Mouse (Mus musculus): Measurements from ENCODE around the gene Rpl13a.
"Not testable (repeated sequence)": the region's sequence is repeated elsewhere in the genome, so short reads cannot be mapped to it uniquely, and the experiment has no call there.

The Rpl13a gene

DNA sequence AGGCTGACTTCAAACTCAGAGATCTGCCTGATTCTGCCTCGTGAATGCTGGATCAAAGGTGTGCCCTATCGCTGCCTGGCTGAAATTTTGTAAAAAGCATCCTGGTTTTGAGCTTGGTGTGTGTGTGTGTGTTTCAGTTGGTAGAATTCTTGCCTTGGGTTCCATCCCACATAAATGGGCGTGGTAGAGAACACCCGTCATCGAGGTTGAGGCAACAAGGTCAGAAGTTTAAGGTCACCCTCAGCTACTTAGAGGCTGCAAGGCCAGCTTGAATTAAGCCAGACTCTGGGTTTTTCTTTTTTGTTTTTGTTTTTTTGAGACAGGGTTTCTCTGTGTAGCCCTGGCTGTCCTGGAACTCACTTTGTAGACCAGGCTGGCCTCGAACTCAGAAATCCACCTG, 10.2 kb downstream of the Rpl13a start:
- DNase-seq (ENCODE audit: low read depth, low spot score): no peak

GRCm38 (mm10) chr7:45117566-45117965, 11.0 kb downstream of the Rpl13a start:
- DNase-seq (ENCODE audit: low read depth, low spot score): no peak

GRCm38 (mm10) chr7:45113476-45113875, 15.1 kb downstream of the Rpl13a start:
- no peak for DNase-seq (ENCODE audit: low read depth, low spot score)

DNA sequence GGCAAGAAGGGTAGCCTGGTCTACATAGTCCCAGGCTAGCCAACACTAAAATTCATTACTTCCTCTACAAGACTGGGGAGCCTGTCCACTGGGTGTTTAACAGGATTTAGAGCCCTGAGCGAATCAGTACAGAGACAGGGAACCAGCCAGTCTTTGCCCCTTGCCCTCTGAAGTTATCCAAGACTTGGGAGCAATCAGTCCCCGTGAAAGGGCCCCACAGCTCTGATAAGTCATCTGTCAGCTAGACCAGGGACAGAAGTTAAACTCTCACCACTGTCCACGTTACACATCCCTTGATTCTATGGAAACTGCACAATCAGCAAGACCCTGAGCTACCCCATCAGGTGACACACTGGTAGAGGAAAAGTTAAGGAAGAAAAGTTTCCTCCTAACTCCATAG, 16.0 kb downstream of the Rpl13a start:
- DNase-seq (ENCODE audit: low read depth, low spot score): no peak

GRCm38 (mm10) chr7:45111940-45112339, 16.6 kb downstream of the Rpl13a start:
- DNase-seq (ENCODE audit: low read depth, low spot score): no peak

DNA sequence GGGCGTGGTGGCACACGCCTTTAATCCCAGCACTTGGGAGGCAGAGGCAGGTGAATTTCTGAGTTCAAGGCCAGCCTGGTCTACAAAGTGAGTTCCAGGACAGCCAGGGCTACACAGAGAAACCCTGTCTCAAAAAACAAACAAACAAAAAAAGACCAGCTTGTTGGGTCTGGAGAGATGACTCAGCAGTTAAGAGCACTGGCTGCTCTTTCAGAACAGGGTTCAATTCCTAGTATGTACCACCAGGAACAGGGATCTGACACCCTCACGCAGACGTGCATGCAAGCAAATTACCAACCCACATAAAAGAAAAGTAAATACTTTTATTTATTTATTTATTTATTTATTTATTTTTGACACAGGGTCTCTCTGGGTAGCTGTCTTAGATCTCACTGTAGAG, 18.5 kb downstream of the Rpl13a start:
- not testable (repeated sequence) for DNase-seq (ENCODE audit: low read depth, low spot score)

DNA sequence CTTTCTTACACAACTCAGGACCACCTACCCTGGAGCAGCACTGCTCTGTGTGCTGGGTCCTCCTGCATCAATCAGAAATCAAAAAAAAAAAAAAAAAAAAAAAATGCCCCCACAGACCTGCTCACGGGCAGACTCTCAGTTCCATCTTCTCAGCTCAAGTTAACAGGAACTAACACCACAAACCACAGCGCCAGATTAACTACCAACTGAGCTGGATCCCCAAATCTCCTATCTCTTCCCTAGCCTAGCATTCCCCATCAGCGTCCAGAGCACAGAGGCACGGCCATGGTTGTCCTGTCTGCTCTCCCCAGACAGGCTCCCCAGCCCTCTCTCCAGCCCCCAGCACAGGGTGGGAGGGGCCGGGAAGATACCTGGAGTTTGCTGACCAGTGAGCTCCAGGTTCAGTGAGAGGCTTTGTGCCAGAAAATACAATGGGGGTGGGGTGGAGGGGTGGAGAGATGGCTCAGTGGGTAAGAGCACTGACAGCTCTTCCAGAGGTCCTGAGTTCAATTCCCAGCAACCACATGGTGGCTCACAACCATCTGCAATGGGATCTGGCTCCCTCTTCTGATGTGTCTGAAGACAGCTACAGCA, 21.4 kb downstream of the Rpl13a start:
- no peak for DNase-seq (ENCODE audit: low read depth, low spot score)

DNA sequence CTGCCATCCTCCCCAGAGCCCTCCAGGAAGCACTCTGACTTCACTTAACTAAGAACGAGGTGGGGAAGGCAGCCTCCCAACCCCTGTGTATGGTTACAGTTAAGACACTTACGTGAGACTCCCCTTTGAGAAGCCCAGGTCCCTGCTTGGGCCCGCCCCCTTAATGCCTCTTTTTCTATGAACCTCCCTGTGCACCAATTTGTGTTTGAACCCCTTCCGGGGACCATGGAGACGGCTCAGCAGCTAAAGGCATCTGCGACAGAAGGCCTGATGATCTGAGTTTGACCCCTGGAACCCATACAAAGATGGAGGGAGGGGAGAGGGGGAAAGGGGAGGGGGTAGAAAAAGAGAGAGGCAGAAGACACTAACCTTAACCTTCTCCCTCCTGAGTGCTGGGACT, 22.1 kb downstream of the Rpl13a start:
- no peak for DNase-seq (ENCODE audit: low read depth, low spot score)

DNA sequence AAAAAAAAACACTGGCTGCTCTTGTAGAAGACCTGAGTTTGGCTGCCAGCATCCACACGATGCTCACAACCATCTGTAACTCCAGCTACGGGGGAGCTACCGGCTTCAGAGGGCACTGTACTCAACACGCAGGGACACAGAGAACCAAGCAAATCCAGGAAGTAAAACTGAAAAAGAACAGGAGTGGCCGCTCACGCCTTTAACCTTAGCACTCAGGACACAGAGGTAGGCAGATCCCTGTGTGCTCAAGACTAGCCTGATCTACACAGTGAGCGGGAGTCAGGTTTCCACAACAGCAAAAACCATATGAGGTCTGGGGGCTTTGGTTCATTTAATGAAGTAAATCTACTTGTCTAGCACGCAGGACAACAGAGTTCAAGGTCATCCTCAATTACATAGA, 23.1 kb downstream of the Rpl13a start:
- no peak for DNase-seq (ENCODE audit: low read depth, low spot score)

- DNase-seq (ENCODE audit: low read depth, low spot score): no peak
These were observed 23.6 kb downstream of the Rpl13a start for GRCm38 (mm10) chr7:45104941-45105340.

DNA sequence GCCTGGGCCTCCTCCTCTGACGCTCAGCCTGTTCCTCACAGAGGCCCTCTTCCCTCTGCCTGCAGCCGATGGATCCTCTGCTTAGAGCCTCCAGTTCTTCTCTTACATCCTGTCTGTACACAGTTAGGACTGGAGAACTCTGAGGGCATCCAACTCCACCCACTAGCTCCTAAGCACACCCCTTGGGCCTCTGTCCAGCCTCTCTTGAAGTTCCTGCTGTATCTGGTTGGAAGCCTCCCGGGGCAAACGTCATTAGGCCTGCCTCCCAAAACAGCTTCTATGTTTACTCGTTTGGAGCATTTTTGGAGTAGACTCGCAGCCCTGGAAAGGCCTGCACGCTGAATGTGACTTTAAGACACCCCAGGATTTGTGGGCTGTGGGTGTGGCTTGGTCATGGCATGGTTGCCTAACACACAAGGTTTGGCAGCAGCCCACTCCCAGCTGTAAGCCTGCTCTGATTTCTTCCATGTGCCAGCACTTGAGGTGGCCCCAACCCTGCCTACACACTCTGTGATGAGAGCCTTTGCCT, 24.8 kb downstream of the Rpl13a start, which contains the start of gene Fcgrt:
TSS of gene Fcgrt (minus strand) at position 200 of the 529 bp plus-strand sequence.
- peak; percentile 44 for DNase-seq (ENCODE audit: low read depth, low spot score)

DNA sequence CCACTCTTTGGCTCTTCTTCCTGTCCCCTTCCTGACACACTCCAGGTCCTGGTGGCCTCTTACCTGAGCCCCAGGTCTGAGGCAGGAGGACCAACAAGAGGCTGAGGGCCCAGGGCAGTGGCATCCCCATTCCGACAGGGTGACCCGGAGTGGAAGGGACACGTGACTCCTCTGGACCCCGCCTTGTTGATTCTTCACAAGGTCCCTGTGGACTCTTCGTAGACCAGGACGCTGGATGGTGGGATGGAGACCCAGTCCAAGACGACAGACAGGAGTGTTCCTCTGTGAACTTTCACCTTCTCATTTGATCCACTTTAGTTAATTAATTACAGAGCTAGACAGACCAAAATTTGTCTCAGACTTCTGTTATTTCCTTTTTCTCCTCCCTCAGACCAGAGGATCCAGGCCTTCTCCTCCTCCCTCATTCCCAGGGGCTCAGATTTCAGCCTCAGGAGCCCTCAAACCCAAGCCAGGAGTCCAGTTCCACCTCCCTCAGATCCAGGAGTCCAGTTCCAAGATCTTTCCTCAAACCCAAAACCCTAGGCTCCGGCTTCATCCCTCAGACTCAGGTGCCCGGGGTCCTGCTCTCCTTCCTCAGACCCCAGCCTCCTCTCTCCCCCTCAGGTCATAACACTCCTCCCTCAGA, 25.5 kb downstream of the Rpl13a start:
- DNase-seq (ENCODE audit: low read depth, low spot score): no peak

GRCm38 (mm10) chr7:45102441-45102840, 26.1 kb downstream of the Rpl13a start:
- no peak for DNase-seq (ENCODE audit: low read depth, low spot score)

DNA sequence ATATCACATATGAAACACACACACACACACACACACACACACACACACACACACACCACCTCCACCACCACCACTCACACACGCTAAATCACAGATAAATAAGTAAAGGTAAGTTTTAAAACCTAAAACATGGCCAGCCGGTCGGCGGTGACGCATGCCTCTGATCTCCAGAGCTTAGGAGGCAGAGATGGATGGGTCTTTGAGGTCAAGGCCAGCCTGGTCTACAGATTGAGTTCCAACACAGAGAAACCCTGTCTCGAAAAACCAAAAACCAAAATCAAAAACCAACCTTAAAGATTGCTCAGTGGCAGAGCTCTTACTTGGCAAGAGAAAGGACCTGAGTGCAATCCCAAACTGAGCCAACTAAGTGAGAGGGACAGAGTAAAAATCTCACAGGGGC, 28.5 kb downstream of the Rpl13a start:
- DNase-seq (ENCODE audit: low read depth, low spot score): no peak

- DNase-seq (ENCODE audit: low read depth, low spot score): no peak
These were observed 29.9 kb downstream of the Rpl13a start for GRCm38 (mm10) chr7:45098541-45099240.

DNA sequence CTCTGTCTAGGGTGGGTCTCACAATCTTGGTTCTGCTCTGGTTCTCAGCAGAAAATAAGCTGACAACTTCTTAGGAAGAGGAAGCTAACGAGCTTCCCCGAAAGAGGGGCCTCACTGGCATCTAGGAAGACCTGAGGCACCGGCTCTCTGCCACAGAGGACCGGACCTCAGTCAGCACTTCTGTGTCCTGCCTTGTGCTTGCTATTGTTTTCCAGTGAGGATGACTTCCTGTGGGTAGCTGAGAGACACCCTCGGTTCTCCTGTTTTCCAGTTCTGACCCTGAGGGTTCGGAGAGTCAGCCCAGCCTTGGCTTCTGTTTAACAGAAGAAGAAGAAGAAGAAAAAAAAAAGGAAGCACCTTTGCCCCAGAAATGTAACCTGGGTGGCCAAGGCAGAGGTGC, 31.1 kb downstream of the Rpl13a start:
- no peak for DNase-seq (ENCODE audit: low read depth, low spot score)

GRCm38 (mm10) chr7:45095965-45096364, 32.6 kb downstream of the Rpl13a start:
- DNase-seq (ENCODE audit: low read depth, low spot score): not testable (repeated sequence)

- DNase-seq (ENCODE audit: low read depth, low spot score): no peak
These were observed 33.2 kb downstream of the Rpl13a start for GRCm38 (mm10) chr7:45095367-45095766.

- no peak for DNase-seq (ENCODE audit: low read depth, low spot score)
These were observed 34.4 kb downstream of the Rpl13a start for GRCm38 (mm10) chr7:45094121-45094520.

DNA sequence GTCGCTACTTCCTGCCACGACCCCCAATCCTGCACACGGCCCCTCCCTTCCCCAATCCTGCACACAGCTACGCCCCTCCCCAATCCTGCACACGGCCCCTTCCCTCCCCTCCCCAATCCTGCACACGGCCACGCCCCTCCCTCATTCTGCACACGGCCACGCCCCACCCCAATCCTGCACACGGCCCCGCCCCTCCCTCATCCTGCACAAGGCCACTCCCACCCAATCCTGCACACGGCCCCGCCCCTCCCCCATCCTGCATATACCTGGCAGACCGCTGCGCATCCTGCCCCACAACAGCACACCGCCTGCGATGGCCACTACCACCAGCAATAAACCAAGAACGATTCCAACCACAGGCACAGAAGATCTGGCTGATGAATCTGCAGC, 35.0 kb downstream of the Rpl13a start:
- no peak for DNase-seq (ENCODE audit: low read depth, low spot score)

GRCm38 (mm10) chr7:45092828-45093515, 35.6 kb downstream of the Rpl13a start:
- DNase-seq (ENCODE audit: low read depth, low spot score): no peak

- no peak for DNase-seq (ENCODE audit: low read depth, low spot score)
These were observed 36.5 kb downstream of the Rpl13a start, which contains the start of gene Rcn3 for GRCm38 (mm10) chr7:45092048-45092447. Gene Rcn3 (minus strand): TSS chr7:45092221.

Measured in telencephalon, adult 2 months (tissue).